Mouse (Mus musculus) stomach, postnatal 0 days (tissue): ENCODE results near the gene Ppp2r3d.

Source experiments
- CTCF ChIP-seq: IDR thresholded peaks from 2 replicates; pipeline ENCODE4 v1.5.1; 2016; ENCODE audit warnings: antibody characterized with exemption, low read depth, mild to moderate bottlenecking, moderate library complexity
- EP300 ChIP-seq: optimal IDR thresholded peaks from 2 replicates; pipeline ENCODE3; 2016; ENCODE audit warnings: antibody characterized with exemption

DNA sequence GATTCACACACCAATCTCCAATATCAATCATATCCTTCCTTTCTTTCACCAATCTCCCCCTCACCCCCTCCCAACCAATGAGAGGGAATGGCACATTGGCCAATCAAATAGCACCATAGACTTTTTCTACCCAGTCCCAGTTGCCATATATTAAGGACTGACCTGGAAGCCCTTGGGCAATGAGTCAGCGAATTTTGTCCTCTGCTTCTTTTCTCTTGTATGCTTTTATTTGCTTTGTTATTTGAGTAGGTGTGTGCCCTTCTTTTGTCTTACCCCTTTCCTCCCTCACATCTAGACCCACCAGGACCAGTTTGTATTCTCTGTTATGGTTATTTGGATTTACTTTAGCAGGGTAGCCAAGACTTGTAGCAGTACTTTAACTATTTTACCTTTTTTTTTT is 68.1 kb downstream of the Ppp2r3d start:
- TF ChIP-seq CTCF: no peak
- TF ChIP-seq EP300: no peak
